Mouse (Mus musculus) ES-Bruce4 (cell line): ENCODE results near the gene Ccl7. TPM values are rescaled to one million over a fixed set of nuclear protein-coding genes. Genes with fewer than 3 reads are reported as not detected.

Experiments
- H3K27ac ChIP-seq: 2 replicates; pipeline ENCODE4 v1.5.1; 2012; ENCODE audit warnings: low read length, inconsistent platforms; ENCODE audit not compliant: insufficient read depth
- H3K27me3 ChIP-seq: 2 replicates; pipeline ENCODE4 v1.6.1; 2012; ENCODE audit warnings: mild to moderate bottlenecking, low read length, inconsistent platforms; ENCODE audit not compliant: control insufficient read depth, poor library complexity, insufficient read depth, severe bottlenecking
- H3K36me3 ChIP-seq: 2 replicates; pipeline ENCODE4 v1.6.1; 2012; ENCODE audit warnings: inconsistent platforms, mild to moderate bottlenecking, low read length, moderate library complexity; ENCODE audit not compliant: control insufficient read depth, poor library complexity, insufficient read depth, severe bottlenecking
- H3K4me1 ChIP-seq: one replicate; pipeline ENCODE4 v1.8.1; 2011; ENCODE audit warnings: low read length; ENCODE audit not compliant: control insufficient read depth, insufficient read depth
- H3K4me3 ChIP-seq: 2 replicates; pipeline ENCODE4 v1.5.1; 2011; ENCODE audit warnings: low read depth, mild to moderate bottlenecking, low read length
- H3K9ac ChIP-seq: 2 replicates; pipeline ENCODE4 v1.6.1; 2012; ENCODE audit warnings: low read depth, mild to moderate bottlenecking, inconsistent platforms; ENCODE audit not compliant: poor library complexity, severe bottlenecking
- H3K9me3 ChIP-seq: replicated peaks from 2 replicates; pipeline ENCODE4 v1.6.1; 2012; ENCODE audit warnings: mild to moderate bottlenecking, low read length, inconsistent platforms; ENCODE audit not compliant: control insufficient read depth, poor library complexity, insufficient read depth, severe bottlenecking
- CTCF ChIP-seq: IDR thresholded peaks from one replicate; pipeline ENCODE4 v1.8.1; 2011; ENCODE audit warnings: low read depth, low read length
- EP300 ChIP-seq: IDR thresholded peaks from 2 replicates; pipeline ENCODE4 v1.6.1; 2011; ENCODE audit warnings: low read depth, low read length; ENCODE audit not compliant: insufficient read depth
- POLR2A ChIP-seq: IDR thresholded peaks from one replicate; pipeline ENCODE4 v1.8.1; 2011; ENCODE audit warnings: low read length; ENCODE audit not compliant: insufficient read depth
- polyA plus RNA-seq: library from polyadenylated mRNA; stranded (reverse); fragments of >200 nt; gene quantifications from 2 replicates; pipeline ENCODE4 v1.2.4, GENCODE M21; 2011; ENCODE audit warnings: low read depth; ENCODE audit not compliant: missing spikeins, insufficient read depth, insufficient read length

Gene Ccl7
- polyA plus RNA-seq, 1 experiment: 3.3 TPM

DNA sequence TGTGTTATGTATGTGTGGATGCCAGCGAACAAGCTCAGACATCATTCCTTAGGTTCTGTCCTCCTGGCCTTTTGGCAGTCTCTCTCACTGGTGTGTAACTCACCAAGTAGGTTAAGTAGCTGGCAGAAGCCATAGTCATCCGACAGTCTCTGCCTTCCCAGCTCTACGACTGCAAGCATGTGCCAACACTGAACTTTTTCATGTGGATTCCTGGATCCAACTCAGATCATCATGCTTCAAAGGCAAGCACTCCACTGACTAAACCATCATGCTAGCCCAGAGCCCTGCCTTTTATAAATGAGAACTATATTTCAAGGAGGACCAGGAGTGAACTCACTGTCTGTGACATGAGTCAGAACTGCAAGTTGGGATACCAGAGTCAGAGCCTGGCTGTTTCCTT, 28.2 kb downstream of the Ccl7 start:
- H3K9ac ChIP-seq: no peak overlapping the region
- no peak for TF ChIP-seq EP300
- no peaks in the 10 kb centered on the region for H3K4me1 ChIP-seq
- H3K9me3 ChIP-seq: no peaks in the 10 kb centered on the region; the same call in 1 of the 2 replicates
- no peak overlapping the region for H3K4me3 ChIP-seq
- H3K27ac ChIP-seq: no peak overlapping the region
- no peaks in the 10 kb centered on the region for H3K36me3 ChIP-seq
- no peaks in the 10 kb centered on the region for H3K27me3 ChIP-seq

GRCm38 (mm10) chr11:82077031-82077430, 31.5 kb downstream of the Ccl7 start:
- Histone ChIP-seq H3K4me3 (no peak overlapping the region), H3K9me3 (no peaks in the 10 kb centered on the region; the same call in 1 of the 2 replicates), H3K4me1 (no peaks in the 10 kb centered on the region), H3K27me3 (no peaks in the 10 kb centered on the region), H3K9ac (no peak overlapping the region), H3K36me3 (no peaks in the 10 kb centered on the region), H3K27ac (no peak overlapping the region)
- TF ChIP-seq CTCF (no peak), POLR2A (no peak), EP300 (no peak)

- no peaks in the 10 kb centered on the region for H3K4me1 ChIP-seq
- no peaks in the 10 kb centered on the region for H3K27me3 ChIP-seq
- H3K27ac ChIP-seq: no peak overlapping the region
- TF ChIP-seq EP300 (no peak), POLR2A (no peak)
- no peaks in the 10 kb centered on the region; the same call in 1 of the 2 replicates for H3K9me3 ChIP-seq
- no peak overlapping the region for H3K9ac ChIP-seq
- H3K4me3 ChIP-seq: no peak overlapping the region
- H3K36me3 ChIP-seq: no peaks in the 10 kb centered on the region
Observed at GRCm38 (mm10) chr11:82078136-82078730, 32.7 kb downstream of the Ccl7 start.

DNA sequence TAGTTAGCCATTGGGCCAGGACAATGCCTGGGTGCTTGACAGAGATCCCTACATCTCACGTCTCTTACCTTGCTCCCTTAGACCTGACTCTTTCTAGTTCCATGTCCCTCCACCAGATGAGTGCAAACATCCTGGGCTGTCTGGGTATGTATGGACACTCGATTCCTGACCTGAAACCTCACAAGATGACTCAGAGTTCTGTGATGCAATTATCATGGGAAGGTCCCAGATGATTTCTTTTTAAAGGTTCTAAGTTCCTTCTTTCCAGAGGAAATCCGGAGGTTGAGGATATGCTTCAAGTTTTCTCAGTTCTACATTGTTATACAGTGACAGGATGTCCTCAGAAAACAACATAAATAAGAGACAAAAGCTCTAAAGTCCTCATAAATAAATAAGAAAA, 35.4 kb downstream of the Ccl7 start:
- Histone ChIP-seq H3K27me3 (no peaks in the 10 kb centered on the region), H3K9me3 (no peaks in the 10 kb centered on the region), H3K9ac (no peak overlapping the region), H3K36me3 (no peaks in the 10 kb centered on the region), H3K4me1 (no peaks in the 10 kb centered on the region), H3K4me3 (no peak overlapping the region), H3K27ac (no peak overlapping the region)
- TF ChIP-seq POLR2A (no peak), CTCF (no peak), EP300 (no peak)

DNA sequence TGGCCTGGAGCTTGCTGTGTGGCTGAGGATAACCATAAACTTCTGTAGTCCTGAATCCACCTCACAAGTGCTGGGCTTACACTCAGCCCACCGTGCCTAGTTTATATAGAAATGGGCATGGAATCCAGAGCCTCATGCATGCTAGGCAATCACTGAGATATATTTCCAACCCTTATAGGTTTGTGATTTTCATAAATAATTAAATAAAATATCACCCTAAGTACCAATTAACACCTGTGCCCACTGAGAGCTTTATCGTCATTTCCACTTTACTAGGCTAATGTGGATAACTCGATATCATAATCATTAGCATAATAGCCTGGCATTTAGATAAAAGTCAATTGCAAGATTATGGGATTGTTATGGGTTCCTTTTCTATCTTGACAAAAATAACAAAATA, 38.8 kb downstream of the Ccl7 start:
- Histone ChIP-seq H3K9me3 (no peaks in the 10 kb centered on the region), H3K4me3 (no peak overlapping the region), H3K27me3 (no peaks in the 10 kb centered on the region), H3K27ac (no peak overlapping the region), H3K9ac (no peak overlapping the region), H3K4me1 (no peaks in the 10 kb centered on the region), H3K36me3 (no peaks in the 10 kb centered on the region)
- no peak for TF ChIP-seq POLR2A
- TF ChIP-seq CTCF: no peak
- no peak for TF ChIP-seq EP300

Other genes with a start within 250 kb of the Ccl7 start
- not detected in 2 replicates for gene 5530401A14Rik, start 185.0 kb upstream of the Ccl7 start, polyA plus RNA-seq
- not detected in 2 replicates for gene Asic2, start 77.3 kb upstream of the Ccl7 start, polyA plus RNA-seq
- gene Ccl2, start 10.1 kb upstream of the Ccl7 start, polyA plus RNA-seq: 4.2 and 4.3 TPM in 2 replicates
- gene Gm17268, start 7.2 kb upstream of the Ccl7 start, polyA plus RNA-seq: not detected in 2 replicates
- not detected in 2 replicates for gene Ccl11, start 12.1 kb downstream of the Ccl7 start, polyA plus RNA-seq
- gene Ccl12, start 56.1 kb downstream of the Ccl7 start, polyA plus RNA-seq: not detected in 2 replicates
- gene Ccl8, start 69.5 kb downstream of the Ccl7 start, polyA plus RNA-seq: 1.4 TPM in 1 of 2 replicates, not detected in the other